Mouse (Mus musculus): ENCODE measurements around the gene Pdcd4. TPM values are rescaled to one million over a fixed set of nuclear protein-coding genes. Genes with fewer than 3 reads are reported as not detected.

Gene Pdcd4
- polyA plus RNA-seq, 1 experiment from 2014 or later, result 129 TPM

- H3K4me1 ChIP-seq, result peaks cover 4% of the 10 kb centered on the region; the same call in 1 of the 2 replicates
- H3K9ac ChIP-seq, result no peak overlapping the region
- ATAC-seq (ENCODE audit: insufficient number of reproducible peaks, insufficient read depth, low FRiP score, low TSS enrichment), result no peak
- H3K27me3 ChIP-seq, result no peaks in the 10 kb centered on the region
- no peak overlapping the region for H3K4me2 ChIP-seq (replicated peaks)
- H3K9me3 ChIP-seq, result no peaks in the 10 kb centered on the region
- H3K4me3 ChIP-seq, result no peak overlapping the region
- no peaks in the 10 kb centered on the region for H3K36me3 ChIP-seq
- no peak overlapping the region for H3K27ac ChIP-seq
- 62% methylated on average over 6 of the region's 6 CpGs for WGBS
These were observed 16.8 kb upstream of the Pdcd4 start for GRCm38 (mm10) chr19:53875246-53875645.

- Histone ChIP-seq H3K4me3 (no peak overlapping the region), H3K9me3 (no peaks in the 10 kb centered on the region), H3K27ac (no peak overlapping the region), H3K9ac (no peak overlapping the region), H3K4me1 (peaks cover 9% of the 10 kb centered on the region; the same call in 1 of the 2 replicates), H3K4me2 (replicated peaks) (no peak overlapping the region), H3K27me3 (no peaks in the 10 kb centered on the region), H3K36me3 (no peaks in the 10 kb centered on the region)
- ATAC-seq (ENCODE audit: insufficient number of reproducible peaks, insufficient read depth, low FRiP score, low TSS enrichment), result no peak
- WGBS, result 61% methylated on average over 1 of the region's 1 CpGs
These were observed 14.3 kb upstream of the Pdcd4 start for GRCm38 (mm10) chr19:53877779-53878178.

- Histone ChIP-seq H3K4me1 (0 out of 2 replicates have a peak, but pooled peaks cover 5% of the 10 kb centered on the region), H3K36me3 (no peaks in the 10 kb centered on the region), H3K4me3 (no peak overlapping the region), H3K9ac (no peak overlapping the region), H3K27ac (no peak overlapping the region), H3K27me3 (no peaks in the 10 kb centered on the region), H3K4me2 (replicated peaks) (no peak overlapping the region), H3K9me3 (no peaks in the 10 kb centered on the region)
- ATAC-seq (ENCODE audit: insufficient number of reproducible peaks, insufficient read depth, low FRiP score, low TSS enrichment), result no peak
- WGBS, result 60% methylated on average over 1 of the region's 1 CpGs
These were observed 11.6 kb upstream of the Pdcd4 start for GRCm38 (mm10) chr19:53880460-53880859.

- H3K36me3 ChIP-seq, result no peaks in the 10 kb centered on the region
- H3K4me3 ChIP-seq, result no peak overlapping the region
- H3K27ac ChIP-seq, result no peak overlapping the region
- H3K4me2 ChIP-seq (replicated peaks), result no peak overlapping the region
- no peak for ATAC-seq (ENCODE audit: insufficient number of reproducible peaks, insufficient read depth, low FRiP score, low TSS enrichment)
- no peaks in the 10 kb centered on the region for H3K27me3 ChIP-seq
- no peaks in the 10 kb centered on the region for H3K9me3 ChIP-seq
- H3K9ac ChIP-seq, result no peak overlapping the region
- WGBS, result 38% methylated on average over 5 of the region's 5 CpGs
- H3K4me1 ChIP-seq, result 0 out of 2 replicates have a peak, but pooled peaks cover 5% of the 10 kb centered on the region
These were observed 10.2 kb upstream of the Pdcd4 start for GRCm38 (mm10) chr19:53881786-53882185.

DNA sequence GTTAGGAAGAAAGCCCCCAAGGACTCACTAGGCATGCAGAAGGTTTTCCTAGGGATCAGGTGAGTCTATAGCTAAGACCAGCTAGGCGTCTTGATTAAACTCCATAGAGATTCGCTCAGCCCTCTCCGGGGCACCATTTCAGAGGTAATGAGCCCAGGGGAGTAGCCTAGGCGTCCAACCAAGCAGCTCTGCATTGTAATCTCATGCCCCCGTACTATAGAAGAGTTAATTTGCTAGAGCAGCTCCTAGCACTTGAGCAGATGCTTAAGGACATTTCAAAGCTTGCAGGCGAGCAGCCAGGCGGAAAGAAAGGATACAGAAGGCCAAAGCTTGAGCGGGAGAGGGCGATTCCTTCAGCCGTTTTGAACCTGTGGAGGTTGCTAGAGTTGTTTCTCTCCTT, 6.6 kb upstream of the Pdcd4 start:
- Histone ChIP-seq H3K27ac (no peak overlapping the region), H3K4me1 (0 out of 2 replicates have a peak, but pooled peaks cover 5% of the 10 kb centered on the region), H3K36me3 (no peaks in the 10 kb centered on the region), H3K9ac (no peak overlapping the region), H3K4me3 (no peak overlapping the region), H3K9me3 (no peaks in the 10 kb centered on the region), H3K4me2 (replicated peaks) (no peak overlapping the region), H3K27me3 (no peaks in the 10 kb centered on the region)
- ATAC-seq (ENCODE audit: insufficient number of reproducible peaks, insufficient read depth, low FRiP score, low TSS enrichment), result no peak
- 54% methylated on average over 10 of the region's 10 CpGs for WGBS

GRCm38 (mm10) chr19:53886576-53887370, 5.3 kb upstream of the Pdcd4 start:
- H3K9ac ChIP-seq, result no peak overlapping the region
- no peaks in the 10 kb centered on the region for H3K36me3 ChIP-seq
- no peaks in the 10 kb centered on the region for H3K9me3 ChIP-seq
- no peak for ATAC-seq (ENCODE audit: insufficient number of reproducible peaks, insufficient read depth, low FRiP score, low TSS enrichment)
- WGBS, result 90% methylated on average over 10 of the region's 10 CpGs
- H3K4me3 ChIP-seq, result no peak overlapping the region
- H3K4me2 ChIP-seq (replicated peaks), result no peak overlapping the region
- no peak overlapping the region for H3K27ac ChIP-seq
- no peaks in the 10 kb centered on the region for H3K27me3 ChIP-seq
- 0 out of 2 replicates have a peak, but pooled peaks cover 10% of the 10 kb centered on the region for H3K4me1 ChIP-seq

DNA sequence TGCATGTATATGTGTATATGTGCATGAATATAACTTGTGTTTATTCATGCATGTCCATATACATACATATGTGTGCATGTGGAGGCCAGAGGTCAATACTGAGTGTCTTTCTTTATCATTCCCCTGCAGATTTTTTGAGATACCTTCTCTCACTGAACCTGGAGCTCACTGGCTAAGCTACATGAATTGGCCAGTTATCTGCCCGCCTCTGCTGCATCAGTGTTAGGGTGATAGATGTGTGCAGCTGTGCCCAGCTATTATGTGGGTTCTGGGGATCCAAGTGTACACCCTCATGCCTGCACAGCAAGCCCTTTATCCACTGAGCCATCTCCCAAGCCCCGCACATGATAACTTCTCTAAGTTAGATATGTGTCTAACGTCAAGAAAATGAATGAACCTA, 4.2 kb upstream of the Pdcd4 start:
- no peaks in the 10 kb centered on the region for H3K27me3 ChIP-seq
- 81% methylated on average over 3 of the region's 3 CpGs for WGBS
- H3K36me3 ChIP-seq, result no peaks in the 10 kb centered on the region
- no peak overlapping the region for H3K9ac ChIP-seq
- H3K4me1 ChIP-seq, result peaks cover 13% of the 10 kb centered on the region; the same call in 1 of the 2 replicates
- no peak overlapping the region for H3K4me2 ChIP-seq (replicated peaks)
- H3K27ac ChIP-seq, result no peak overlapping the region
- H3K9me3 ChIP-seq, result no peaks in the 10 kb centered on the region
- H3K4me3 ChIP-seq, result no peak overlapping the region
- no peak for ATAC-seq (ENCODE audit: insufficient number of reproducible peaks, insufficient read depth, low FRiP score, low TSS enrichment)

DNA sequence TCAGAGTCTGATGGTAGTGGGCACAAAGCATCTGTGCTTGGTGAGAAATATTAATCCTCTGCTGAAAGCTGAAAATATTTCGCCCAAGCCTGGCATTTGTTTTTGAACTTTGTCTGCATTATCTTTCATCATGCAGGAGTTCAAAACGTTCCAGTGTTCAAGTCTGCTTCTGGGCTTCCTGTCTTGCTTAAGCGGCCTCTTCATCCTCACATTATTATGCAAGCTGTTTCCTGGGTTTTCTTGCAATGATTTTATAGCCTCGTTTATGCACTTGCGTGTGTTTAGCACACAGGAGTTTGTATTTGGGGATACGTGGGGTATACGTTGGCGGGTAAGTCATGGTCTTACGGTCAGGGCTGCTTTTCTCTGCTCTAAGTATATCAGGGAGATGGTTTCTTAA, 3.7 kb upstream of the Pdcd4 start:
- H3K27ac ChIP-seq, result no peak overlapping the region
- 81% methylated on average over 9 of the region's 9 CpGs for WGBS
- no peak overlapping the region for H3K4me3 ChIP-seq
- no peaks in the 10 kb centered on the region for H3K36me3 ChIP-seq
- no peak overlapping the region for H3K9ac ChIP-seq
- no peak for ATAC-seq (ENCODE audit: insufficient number of reproducible peaks, insufficient read depth, low FRiP score, low TSS enrichment)
- H3K4me2 ChIP-seq (replicated peaks), result no peak overlapping the region
- H3K4me1 ChIP-seq, result peaks cover 17% of the 10 kb centered on the region; the same call in 1 of the 2 replicates
- no peaks in the 10 kb centered on the region for H3K27me3 ChIP-seq
- H3K9me3 ChIP-seq, result no peaks in the 10 kb centered on the region

DNA sequence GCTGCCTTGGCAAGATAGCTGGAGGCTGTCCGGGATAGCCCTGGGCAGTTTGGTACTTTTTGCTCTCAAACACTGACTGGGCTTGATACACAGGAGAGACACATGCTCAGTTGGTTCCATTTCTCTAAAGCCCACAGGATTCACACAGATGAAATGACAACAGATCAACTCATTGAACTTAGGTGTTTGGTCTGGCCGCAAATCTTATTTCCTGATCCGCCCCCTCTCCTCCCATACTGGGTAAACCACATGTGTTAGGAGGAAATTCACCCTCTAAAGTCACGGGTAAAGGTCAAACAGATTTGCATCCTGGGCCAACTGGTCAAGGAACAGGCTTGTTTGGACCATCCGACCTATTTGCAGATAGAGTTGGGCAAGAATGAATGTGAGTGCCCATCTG, 2.5 kb upstream of the Pdcd4 start:
- Histone ChIP-seq H3K27me3 (no peaks in the 10 kb centered on the region), H3K4me1 (peaks cover 23% of the 10 kb centered on the region), H3K9me3 (no peaks in the 10 kb centered on the region), H3K4me2 (replicated peaks) (no peak overlapping the region), H3K9ac (no peak overlapping the region), H3K36me3 (no peaks in the 10 kb centered on the region), H3K27ac (no peak overlapping the region), H3K4me3 (no peak overlapping the region)
- no peak for ATAC-seq (ENCODE audit: insufficient number of reproducible peaks, insufficient read depth, low FRiP score, low TSS enrichment)
- 70% methylated on average over 5 of the region's 5 CpGs for WGBS

DNA sequence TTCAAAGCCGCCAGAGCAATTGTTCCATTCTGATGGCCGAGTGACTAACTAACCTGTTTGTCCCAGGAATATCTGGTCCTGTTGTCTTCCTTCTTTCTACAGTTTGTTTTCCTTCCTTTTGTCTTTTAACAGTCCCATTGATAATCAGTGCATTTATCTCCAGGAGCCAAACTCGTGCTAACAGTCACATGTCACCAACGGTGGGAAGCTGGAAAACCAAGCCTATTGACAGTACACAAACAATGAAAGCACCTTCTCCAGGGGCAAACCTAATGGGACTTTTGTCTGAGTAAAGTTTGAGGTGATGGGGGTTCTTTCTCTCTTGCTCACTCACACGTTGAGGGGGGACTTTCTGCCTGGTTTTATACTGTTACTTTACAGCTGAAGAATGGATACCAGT, 1.8 kb upstream of the Pdcd4 start:
- Histone ChIP-seq H3K9me3 (no peaks in the 10 kb centered on the region), H3K4me3 (no peak overlapping the region), H3K9ac (no peak overlapping the region), H3K27me3 (no peaks in the 10 kb centered on the region), H3K36me3 (no peaks in the 10 kb centered on the region), H3K4me2 (replicated peaks) (no peak overlapping the region), H3K4me1 (peaks cover 23% of the 10 kb centered on the region), H3K27ac (no peak overlapping the region)
- ATAC-seq (ENCODE audit: insufficient number of reproducible peaks, insufficient read depth, low FRiP score, low TSS enrichment), result no peak
- 64% methylated on average over 5 of the region's 5 CpGs for WGBS

DNA sequence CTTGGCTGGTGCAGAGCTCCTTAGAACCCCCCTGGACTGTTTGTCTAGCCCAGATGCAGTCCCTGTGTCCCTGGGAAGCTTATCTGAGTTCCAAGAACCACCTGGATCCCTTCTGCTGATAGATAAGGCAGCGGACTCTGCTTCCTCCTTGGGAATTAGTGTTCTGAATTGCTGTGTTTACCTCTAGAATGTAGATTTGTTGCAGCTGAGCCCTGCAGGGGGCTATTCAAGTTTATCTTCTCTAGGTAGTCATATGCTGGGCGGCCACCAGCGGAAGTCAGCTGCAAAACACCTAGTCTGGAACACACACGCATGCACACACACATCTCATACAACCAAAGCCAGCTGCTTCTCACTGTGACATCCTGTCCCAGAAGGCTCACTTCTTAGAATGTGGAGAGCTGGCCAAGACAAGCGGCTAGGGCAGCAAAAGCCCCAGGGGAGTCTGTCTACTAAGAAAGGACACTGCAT, 1.2 kb upstream of the Pdcd4 start:
- Histone ChIP-seq H3K9ac (no peak overlapping the region), H3K27ac (no peak overlapping the region), H3K9me3 (no peaks in the 10 kb centered on the region), H3K36me3 (no peaks in the 10 kb centered on the region), H3K4me3 (no peak overlapping the region), H3K4me1 (peaks cover 23% of the 10 kb centered on the region), H3K27me3 (no peaks in the 10 kb centered on the region), H3K4me2 (replicated peaks) (no peak overlapping the region)
- WGBS, result 70% methylated on average over 5 of the region's 5 CpGs
- ATAC-seq (ENCODE audit: insufficient number of reproducible peaks, insufficient read depth, low FRiP score, low TSS enrichment), result no peak

DNA sequence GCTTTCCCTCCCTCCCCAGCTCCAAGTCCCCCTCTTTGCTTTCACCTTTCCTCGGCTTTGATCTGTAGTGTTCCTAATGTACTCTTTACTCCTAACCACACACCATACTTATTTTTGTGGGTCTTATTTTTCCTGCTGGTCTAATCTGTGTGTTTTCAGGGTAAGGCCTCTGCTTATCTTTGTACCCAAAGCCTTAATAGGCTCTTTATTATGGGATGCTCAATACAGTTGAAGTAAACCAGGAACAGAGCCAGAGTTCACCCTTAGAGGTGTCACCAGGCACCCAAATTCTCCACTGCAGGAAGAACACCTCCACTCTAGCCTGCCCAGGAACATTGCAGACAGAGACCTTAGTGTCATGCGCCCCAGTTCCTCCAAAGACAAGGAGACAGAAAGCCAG, 462 bp upstream of the Pdcd4 start:
- Histone ChIP-seq H3K4me1 (peaks cover 23% of the 10 kb centered on the region), H3K36me3 (no peaks in the 10 kb centered on the region), H3K4me3 (no peak overlapping the region), H3K27me3 (no peaks in the 10 kb centered on the region), H3K4me2 (replicated peaks) (no peak overlapping the region), H3K9ac (no peak overlapping the region), H3K27ac (0 out of 2 replicates have a peak overlapping the region, but pooled peaks have one; percentile 30), H3K9me3 (no peaks in the 10 kb centered on the region)
- ATAC-seq (ENCODE audit: insufficient number of reproducible peaks, insufficient read depth, low FRiP score, low TSS enrichment), result no peak
- 79% methylated on average over 2 of the region's 2 CpGs for WGBS

All from embryonic facial prominence, embryonic 12.5 days (tissue).